Mouse (Mus musculus) liver, embryonic 14.5 days (tissue): ENCODE data around the gene Prm2.

Experiments
- CTCF ChIP-seq: IDR thresholded peaks from 2 replicates; pipeline ENCODE4 v1.5.1; 2016; ENCODE audit warnings: antibody characterized with exemption, low read depth, control low read depth
- EP300 ChIP-seq: IDR thresholded peaks from 2 replicates; pipeline ENCODE4 v1.6.1; 2016; ENCODE audit warnings: antibody characterized with exemption, low read depth

- TF ChIP-seq CTCF, result peak; percentile 89
- TF ChIP-seq EP300, result no peak
Measured at GRCm38 (mm10) chr16:10767158-10767557, 28.8 kb downstream of the Prm2 start.
